Mouse (Mus musculus) right cerebral cortex, postnatal 4 days (tissue): ENCODE measurements around the gene Zfp292.
A peak's percentile ranks its signal among the peaks of the same experiment; 100 is the strongest.

Experiments
- DNase-seq: peaks from one replicate; pipeline ENCODE4 v3.0.0-alpha.2; 2022

The Zfp292 gene

GRCm38 (mm10) chr4:34785646-34786045, 97.1 kb downstream of the Zfp292 start:
- DNase-seq, result no peak

- DNase-seq, result no peak
Observed at GRCm38 (mm10) chr4:34784865-34785264, 97.9 kb downstream of the Zfp292 start.

DNA sequence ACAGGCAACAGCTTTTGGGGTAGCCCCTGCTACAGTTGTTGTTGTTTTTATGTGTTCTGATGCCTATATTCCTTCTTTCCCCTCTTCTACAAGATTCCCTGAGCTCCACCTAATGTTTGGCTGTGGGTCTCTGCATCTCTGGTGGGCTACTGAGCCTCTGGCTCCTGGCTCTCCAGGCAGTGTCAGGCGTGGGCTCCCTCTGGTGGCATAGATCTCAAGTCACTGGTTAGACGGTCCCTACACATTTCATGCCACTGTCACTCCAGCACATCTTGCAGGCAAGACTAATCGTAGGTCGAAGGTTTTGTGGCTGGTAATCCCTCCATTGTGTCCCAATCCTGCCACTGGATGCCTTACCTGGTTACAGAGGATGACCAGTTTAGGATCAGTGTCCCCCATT, 100.0 kb downstream of the Zfp292 start:
- DNase-seq, result peak; percentile 20

DNA sequence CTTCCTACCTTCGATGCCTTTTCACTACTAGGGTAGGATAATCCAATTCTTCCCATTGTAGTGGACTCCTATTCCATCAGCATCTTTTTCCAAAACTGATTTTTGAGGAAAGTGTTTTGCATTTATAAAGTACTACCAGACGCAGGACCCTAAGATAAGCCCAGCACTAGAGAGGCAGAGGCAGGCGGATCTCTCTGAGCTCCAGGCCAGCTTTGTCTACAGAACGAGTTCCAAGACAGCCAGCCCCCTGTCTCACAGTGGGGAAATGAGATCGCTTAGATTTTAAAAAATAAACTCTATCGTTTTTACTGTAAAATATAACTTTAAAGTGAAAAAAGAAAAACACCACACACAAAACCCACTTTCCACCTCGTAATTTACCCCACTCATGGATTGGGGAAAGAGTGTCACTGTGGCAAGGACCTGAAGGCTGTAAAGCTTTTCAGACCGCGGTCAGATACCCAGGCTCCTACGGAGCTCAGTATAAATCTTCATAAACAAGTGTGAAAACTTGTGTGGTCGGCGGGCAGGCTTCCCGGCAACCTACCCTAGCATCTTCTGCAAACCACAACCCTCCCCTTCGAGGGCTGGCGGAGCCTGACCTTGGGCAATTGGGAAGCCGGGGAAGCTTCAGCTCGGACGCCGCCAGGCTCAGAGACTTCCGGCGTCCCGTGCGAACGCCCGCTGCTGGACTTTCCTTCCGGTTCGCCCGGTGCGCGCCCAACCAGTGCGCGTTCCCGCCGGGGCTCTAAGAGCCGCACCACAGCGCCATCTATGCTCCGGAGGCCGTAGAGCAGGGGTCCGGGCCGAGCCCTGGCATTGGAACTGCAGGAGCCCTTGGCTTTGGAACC, 104.9 kb downstream of the Zfp292 start, which contains the start of gene Smim8:
Smim8 (minus strand) TSS at position 747 of the 851 bp plus-strand sequence.
- peak; percentile 95 for DNase-seq

DNA sequence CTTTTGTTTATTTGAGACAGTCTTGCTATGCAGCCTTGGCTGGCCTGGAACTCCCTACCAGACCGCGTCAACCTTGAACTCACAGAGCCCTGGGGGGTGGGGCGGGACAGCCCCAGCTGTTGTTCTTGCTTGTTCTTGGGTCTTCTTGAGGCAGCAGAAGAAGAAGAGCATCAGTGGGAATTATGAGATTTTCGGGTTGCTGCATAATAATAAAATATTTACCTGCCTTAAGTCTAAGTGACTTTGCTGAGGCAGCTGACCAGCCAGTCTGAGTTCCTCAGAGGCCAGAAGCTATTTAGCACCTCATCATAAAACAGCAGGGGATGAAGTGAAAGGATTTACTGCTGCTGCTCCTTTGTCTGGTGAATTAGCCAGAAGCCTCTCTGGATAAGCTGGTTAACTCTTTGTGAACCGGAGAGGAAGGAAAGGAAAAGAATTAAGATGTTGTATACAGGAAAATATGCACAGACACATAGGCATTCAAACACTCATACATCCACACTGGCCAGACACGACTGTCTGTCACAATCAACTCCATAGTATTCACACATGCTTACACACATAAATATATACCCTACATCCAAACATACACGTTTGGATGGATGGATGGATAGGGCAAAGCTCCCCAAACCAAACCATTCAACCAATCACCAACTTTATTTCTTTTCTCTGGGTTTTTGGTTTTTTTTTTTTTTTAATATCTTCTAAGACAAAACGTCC, 110.9 kb downstream of the Zfp292 start:
- DNase-seq, result no peak

GRCm38 (mm10) chr4:34756163-34756562, 126.6 kb downstream of the Zfp292 start, which contains the start of gene Gm136:
Gm136 (minus strand) TSS chr4:34756263.
- DNase-seq, result no peak
